Mouse (Mus musculus) right cerebral cortex, postnatal 36 days (tissue): ENCODE data around the gene Dip2b.

Source experiments
- DNase-seq, 2 experiments: peaks; one replicate each; pipeline ENCODE4 v3.0.0; 2022; ENCODE audit warnings: low spot score in 2 of 2, mixed read lengths in 1 of 2

Dip2b gene

GRCm38 (mm10) chr15:100126456-100127107, 88.1 kb downstream of the Dip2b start:
- peak; percentile 73 to 74 for DNase-seq

DNA sequence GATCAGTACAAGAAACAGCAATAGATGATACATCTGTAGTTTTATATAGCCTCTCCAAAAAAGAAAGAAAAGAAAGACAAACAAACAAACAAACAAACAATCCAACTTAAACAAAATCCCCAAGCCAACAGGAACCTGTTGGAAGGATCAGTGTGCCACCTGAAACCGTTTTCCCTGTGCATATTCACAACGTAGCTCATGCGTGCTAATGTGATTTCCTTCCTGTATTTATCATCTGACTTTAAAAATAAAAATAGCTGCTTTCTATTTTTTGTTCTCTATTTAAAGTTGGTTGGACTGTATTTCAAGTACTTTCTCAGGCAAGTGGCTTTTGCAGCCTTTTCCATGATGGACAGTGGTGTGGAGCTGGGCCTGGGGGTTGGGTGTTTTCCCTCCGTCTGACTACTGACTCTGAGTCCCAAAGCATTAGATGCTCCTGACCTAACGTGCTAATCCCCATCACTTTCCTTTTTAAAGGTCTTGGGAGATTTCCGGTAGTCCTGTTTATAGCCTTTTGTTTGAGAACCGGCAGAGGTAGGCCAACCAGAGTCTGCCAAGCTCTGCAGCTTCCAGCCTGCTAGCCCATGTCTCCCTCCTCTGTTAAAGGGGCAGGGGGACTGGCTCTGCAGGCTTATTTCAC, 90.8 kb downstream of the Dip2b start:
- DNase-seq: no peak

DNA sequence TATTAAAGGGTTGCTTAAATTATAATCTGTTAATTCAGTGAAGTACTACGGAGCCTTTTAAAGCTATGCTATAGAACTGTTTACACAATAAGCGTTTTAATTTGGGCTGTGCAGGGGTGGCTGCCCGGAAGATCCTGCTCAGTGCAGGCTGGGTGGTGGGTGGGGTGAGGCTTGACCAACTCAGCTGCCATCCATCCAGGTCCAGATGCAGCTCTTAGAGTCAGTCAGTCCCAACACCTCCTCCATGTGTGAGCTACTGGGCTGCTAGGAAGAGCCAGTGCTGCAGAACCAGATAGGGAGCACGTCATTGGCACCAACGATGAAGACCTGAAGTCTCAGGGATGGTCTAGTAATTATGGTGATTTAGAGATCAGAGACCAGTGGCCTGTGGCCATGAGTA, 101.2 kb downstream of the Dip2b start:
- DNase-seq: peak in 1 of 2 experiments; percentile 36

GRCm38 (mm10) chr15:100140428-100140827, 102.0 kb downstream of the Dip2b start:
- no peak for DNase-seq

DNA sequence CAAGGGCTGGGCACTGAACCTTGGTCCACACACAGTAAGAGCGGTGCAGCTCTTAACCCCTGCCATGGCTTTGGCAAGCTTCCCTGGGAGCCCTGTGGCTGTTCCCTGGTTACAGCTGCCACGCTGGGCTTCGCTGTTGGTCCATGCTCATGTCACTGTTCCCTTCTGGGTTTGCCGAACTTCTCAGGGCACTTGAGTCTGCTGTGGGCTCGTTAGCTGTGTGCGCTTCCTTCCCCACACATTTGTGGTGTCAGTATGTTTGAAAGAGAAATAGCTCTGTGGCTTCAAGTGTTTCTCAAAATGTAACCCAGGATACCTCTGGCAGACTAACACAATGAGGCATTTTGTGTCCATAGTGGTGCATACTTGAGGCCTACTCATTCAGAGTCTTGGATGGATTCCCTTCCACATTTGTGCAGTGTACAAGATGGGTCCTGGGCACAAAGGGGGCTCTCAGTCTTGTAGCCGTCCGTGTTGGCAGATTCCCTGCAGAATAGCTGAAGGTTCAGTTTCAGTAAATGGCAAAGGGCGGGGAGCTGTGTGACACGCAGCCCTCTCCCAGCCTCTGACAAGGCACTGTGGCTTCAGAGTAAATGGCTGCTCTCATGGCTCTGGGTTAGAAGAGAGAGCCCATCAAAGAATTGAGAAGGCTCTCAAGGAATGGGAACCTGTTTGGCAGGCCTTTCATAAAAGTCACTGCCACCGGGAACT, 104.8 kb downstream of the Dip2b start:
- DNase-seq: peak in 1 of 2 experiments; percentile 16

DNA sequence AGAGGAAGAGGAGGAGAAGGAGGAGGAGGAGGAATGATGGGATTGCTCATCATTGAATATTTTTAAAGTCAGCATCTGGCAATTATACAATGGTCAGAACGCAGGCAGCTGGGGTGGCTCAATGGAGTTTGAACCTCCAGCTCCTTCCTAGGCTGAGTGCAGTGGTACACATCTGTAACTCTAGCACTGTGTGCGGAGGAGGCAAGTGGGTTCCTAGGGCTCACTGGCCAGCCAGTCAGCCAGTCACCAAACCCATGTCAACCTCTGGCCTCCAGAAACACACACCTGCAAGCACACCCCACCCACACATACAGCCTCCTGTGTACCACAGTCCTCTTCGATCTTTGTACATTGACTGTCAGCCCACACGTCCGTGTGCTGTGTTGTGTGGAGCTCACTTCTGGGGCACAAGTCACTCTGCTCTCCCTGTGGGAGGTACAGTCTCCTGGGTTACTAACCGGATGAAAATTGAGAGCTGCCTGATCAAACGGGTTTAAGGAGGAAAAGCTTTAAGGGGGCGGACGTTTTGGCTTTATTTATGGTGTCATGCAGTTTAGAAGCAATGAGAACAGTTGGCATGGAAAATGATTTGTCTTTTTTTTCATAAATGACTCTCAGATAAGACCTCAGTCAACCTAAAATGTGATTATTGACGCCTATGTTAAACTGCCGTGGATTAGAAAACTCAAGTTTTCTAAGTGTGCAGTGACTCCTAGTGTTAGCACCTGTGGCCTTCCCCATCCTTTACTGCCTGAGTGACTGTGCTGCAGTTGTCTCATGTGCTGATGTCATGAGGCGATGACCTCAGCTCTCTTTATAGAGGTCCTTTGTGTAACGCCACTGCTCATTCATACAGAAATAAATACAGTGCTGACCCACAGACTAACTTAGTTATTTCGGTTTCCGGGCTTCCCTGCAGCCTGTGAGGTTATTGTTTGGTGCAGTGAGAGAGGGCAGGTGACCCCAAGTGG, 106.7 kb downstream of the Dip2b start:
- DNase-seq: no peak

DNA sequence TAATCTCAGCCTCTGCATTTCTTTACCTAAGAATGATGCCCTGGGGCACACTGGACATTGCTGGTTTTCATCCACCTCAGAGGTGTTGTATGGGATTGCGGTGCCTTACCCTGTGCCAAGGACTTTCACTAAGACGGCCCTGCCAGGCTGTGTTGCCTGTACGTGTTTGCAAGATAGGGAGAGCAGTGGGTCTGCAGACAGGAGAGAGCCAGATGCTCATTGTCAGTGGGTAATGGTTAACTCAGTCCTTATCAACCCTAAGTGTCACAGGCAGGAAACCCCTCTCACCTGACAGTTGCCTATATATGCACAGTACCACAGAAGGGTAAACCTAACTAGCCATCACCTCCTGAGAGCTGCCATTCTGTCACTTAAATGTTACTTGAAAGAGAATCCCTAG, 107.5 kb downstream of the Dip2b start:
- DNase-seq: no peak

- DNase-seq: no peak
Observed at GRCm38 (mm10) chr15:100150593-100150992, 112.1 kb downstream of the Dip2b start.

DNA sequence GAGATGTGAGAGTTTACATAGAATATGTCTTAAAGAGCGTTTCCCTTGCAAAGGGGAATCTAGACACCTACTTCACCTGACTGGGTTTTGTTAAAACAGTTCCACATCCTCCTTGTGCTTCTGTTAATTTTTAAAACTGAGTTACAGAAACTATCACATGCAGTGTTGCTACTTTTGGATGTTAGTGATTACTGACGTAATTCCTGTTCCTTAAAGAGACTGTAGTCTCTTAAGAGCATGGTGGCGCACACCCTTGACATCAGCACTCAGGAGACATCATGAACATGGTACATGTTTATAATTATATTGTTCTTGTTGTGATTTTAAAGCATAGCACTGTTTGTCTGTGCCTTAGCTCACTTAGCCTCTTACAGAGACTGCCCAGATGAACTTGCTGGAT, 113.9 kb downstream of the Dip2b start:
- no peak for DNase-seq

GRCm38 (mm10) chr15:100153024-100153423, 114.6 kb downstream of the Dip2b start:
- DNase-seq: no peak

- no peak for DNase-seq
Observed at GRCm38 (mm10) chr15:100156095-100156707, 117.7 kb downstream of the Dip2b start.

GRCm38 (mm10) chr15:100156781-100157470, 118.5 kb downstream of the Dip2b start:
- no peak for DNase-seq

DNA sequence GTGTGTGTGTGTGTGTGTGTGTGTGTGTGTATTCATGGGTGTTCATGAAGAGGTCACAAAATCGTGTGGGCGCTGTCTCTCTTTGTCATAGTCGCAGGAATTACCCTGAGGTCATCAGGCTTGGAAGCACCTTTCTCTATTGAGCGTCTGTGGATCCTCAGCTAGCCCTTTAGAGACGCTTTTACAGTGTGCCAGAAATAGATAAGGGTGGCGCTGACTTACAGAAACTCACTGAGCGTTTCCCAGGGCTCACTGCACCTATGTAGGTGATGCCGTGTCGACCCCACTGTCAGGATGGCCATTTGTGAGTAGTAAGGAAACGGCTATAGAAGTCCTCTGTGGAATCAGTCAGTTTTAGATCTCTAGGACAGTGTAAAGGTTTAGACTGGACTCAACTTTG, 120.5 kb downstream of the Dip2b start:
- DNase-seq: no peak

DNA sequence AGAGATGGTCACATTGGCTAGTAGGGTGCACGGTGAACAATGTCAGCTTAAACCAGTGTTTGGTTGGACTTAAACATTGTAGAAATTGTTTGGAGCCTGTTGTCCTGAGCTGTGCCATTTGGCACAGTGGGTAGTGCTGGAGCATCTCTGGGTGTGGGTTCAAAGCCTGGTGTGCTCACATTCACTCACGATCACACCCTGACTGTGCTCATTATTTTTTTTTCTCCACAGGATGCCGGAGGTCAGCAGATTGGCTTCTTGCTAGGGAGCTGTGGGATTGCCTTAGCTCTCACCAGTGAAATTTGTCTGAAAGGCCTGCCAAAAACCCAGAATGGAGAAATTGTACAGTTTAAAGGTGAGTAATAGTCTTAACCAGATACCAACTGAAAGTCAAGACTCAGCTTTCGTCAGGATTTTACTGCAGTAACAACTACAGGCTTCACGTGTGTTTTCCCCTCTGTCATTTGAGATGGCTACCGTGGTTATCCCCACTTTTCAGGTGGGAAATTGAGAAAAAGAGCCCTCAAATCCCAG, 123.3 kb downstream of the Dip2b start:
- DNase-seq: no peak

GRCm38 (mm10) chr15:100163381-100164051, 125.1 kb downstream of the Dip2b start:
- no peak for DNase-seq

DNA sequence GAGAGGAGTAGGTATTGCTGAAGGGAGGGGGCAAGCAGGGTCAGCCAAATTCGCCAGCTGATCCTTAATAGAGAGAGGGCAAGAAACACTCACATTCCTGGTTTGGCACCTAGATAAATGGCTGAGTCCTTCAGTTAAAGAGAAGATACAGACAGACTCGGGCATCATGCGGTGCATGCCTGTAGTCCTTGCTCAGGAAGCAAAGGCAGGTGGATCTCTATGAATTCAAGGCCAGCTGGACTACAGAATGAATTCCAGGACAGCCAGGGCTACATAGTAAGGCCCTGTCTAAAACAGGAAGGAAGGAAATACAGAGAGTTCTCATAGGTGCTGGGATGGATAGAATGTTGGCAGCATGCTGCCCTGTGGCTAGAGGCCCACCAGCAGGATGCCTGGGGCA, 128.0 kb downstream of the Dip2b start:
- DNase-seq: no peak

DNA sequence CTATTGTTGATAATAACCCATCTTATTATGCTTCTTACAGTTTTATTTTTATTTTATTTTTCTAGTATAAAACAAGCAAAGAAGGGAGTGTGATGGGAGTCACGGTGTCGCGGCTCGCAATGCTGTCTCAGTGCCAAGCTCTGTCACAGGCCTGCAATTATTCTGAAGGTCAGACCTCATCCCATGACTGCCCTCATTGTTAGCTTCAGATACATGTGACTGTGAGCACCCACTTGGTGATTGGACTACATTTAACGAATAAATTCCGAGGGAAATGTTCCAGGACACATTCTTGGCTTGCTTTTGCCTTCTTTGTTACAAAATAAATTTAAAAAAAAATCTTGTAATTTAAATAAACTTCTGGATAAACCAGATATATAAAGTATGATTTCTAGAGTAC, 129.3 kb downstream of the Dip2b start:
- no peak for DNase-seq

- DNase-seq: no peak
Observed at GRCm38 (mm10) chr15:100168191-100168606, 129.7 kb downstream of the Dip2b start.

DNA sequence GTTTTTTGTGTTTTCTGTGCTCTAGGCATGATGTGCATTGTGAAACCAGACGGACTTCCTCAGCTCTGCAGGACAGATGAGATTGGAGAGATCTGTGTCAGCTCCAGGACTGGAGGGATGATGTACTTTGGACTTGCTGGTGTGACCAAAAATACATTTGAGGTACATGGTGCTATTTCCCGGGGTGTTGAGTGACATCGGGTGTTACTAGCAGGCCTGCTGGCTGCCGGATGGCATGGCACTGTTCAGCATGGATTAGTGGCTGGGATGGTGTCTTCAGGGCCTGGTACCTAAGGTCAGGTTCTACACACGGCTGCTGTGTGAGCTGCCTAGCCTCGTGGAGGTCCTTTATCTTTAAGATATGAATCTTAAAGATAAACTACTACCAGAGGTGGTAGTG, 136.7 kb downstream of the Dip2b start:
- DNase-seq: no peak

- DNase-seq: no peak
Observed at GRCm38 (mm10) chr15:100177167-100177566, 138.7 kb downstream of the Dip2b start.
